Mouse (Mus musculus) spleen, postnatal 10 days (tissue): ENCODE measurements around the gene Btbd9.

Source experiments
- DNase-seq, 2 experiments: peaks; one replicate each; pipeline ENCODE4 v3.0.0; 2021 to 2022; ENCODE audit warnings: low spot score in 2 of 2

Btbd9 gene

DNA sequence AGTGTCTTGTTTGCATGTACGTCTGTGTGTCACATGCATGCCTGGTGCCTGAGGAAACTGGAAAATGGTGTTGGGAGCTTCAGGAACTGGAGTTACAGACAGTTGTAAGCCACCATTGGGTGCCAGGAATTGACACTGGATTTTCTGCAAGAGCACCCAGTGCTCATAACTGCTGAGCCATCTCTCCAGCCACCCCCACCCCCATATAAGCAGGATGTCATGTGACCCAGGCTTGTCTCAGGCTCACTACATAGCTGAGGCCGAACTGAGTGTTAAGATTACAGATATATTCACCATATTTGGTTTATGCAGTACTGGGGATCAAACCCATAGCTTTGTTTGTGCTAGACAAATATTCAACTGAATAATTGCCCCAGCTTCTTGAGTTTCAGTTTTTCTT, 394.2 kb downstream of the Btbd9 start:
- DNase-seq, result no peak

DNA sequence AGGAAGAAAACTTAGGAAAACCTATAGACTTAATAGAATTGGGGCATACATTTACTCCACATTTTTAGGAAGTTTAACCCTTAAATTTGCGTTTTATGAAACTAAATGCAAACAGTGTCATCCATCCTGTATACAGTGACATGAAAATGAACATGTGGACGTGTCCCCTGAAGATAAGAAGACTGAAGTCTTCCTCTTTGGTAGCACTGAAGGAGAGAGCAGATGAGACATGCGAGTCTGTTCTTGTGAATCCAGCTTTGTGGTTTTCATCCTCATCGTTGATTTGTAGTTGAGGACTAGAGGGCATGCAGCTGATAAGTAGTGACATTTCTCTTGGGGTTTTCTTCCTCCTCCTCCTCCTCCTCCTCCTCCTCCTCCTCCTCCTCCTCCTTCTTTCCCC, 394.7 kb downstream of the Btbd9 start:
- DNase-seq, result no peak

DNA sequence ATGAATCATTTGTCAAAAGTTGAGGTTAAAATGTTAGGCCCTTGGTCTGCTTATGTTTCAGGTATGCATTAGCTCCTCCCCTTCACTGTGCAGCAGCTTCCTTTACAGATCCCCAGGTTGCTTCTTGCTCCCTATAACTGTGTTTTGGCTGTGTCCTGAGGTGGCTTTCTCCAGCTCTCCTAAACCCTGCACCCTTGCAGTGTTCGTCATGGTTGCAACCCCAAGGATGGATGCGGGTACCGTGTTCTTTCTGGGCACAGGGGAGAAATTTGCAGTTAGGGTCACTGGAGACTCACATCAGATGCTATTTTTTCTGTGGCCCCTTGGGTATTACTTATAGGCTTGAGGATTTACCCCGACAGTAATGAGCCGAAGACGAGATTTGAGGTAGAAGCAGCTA, 396.1 kb downstream of the Btbd9 start:
- DNase-seq, result no peak

DNA sequence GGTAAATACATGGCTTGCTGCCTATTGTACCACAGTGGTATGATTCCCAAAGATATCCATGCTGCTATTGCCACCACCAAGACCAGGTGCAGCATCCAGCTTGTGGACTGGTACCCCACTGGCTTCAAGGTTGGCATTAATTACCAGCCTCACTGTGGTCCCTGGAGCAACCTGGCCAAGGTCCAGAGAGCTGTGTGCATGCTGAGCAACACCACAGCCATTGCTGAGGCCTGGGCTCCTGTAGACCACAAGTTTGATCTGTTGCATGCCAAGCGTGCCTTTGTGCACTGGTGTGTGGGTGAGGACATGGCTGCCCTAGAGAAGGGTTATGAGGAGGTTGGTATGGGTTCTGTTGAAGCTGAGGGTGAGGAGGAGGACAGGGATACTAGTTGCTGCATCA, 397.9 kb downstream of the Btbd9 start:
- no peak for DNase-seq

DNA sequence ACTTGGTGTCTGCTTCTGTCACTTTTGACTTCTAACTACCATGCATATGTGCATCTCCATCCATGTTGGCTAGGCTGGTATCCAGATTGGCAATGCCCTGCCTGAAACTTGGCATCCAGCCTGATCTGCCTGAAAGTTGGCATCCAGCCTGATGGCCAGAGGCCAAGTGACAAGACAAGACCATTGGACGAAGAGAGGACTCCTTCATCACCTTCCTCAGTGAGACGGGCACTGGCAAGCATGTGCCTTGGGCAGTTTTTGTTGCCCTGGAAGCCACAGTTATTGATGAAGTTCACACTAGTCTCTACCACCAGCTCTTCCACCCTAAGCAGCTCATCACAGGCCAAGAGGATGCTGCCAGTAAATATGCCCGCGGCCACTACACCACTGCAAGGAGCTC, 398.9 kb downstream of the Btbd9 start:
- no peak for DNase-seq
